Mouse (Mus musculus) left cerebral cortex, adult 11 months (tissue): Measurements from ENCODE around the gene Pcnx2.
A peak's percentile ranks its signal among the peaks of the same experiment; 100 is the strongest.

Source experiments
- DNase-seq: peaks from one replicate; pipeline ENCODE4 v3.0.0; 2022; ENCODE audit warnings: low spot score

The Pcnx2 gene

GRCm38 (mm10) chr8:125819797-125820196 is 78.3 kb downstream of the Pcnx2 start:
- DNase-seq, result peak; percentile 57

GRCm38 (mm10) chr8:125818796-125819195 is 79.3 kb downstream of the Pcnx2 start:
- no peak for DNase-seq

GRCm38 (mm10) chr8:125816742-125817141 is 81.4 kb downstream of the Pcnx2 start:
- no peak for DNase-seq

- DNase-seq, result peak; percentile 60
Observed at GRCm38 (mm10) chr8:125808826-125809225, 89.3 kb downstream of the Pcnx2 start.

GRCm38 (mm10) chr8:125807905-125808310 is 90.2 kb downstream of the Pcnx2 start:
- DNase-seq, result no peak

- no peak for DNase-seq
Observed at GRCm38 (mm10) chr8:125806459-125806858, 91.7 kb downstream of the Pcnx2 start.

GRCm38 (mm10) chr8:125796970-125797369 is 101.1 kb downstream of the Pcnx2 start:
- DNase-seq, result no peak

- DNase-seq, result no peak
Observed at GRCm38 (mm10) chr8:125795341-125795740, 102.8 kb downstream of the Pcnx2 start.

- DNase-seq, result no peak
Observed at GRCm38 (mm10) chr8:125792816-125793455, 105.2 kb downstream of the Pcnx2 start.

GRCm38 (mm10) chr8:125786886-125787285 is 111.2 kb downstream of the Pcnx2 start:
- DNase-seq, result no peak

GRCm38 (mm10) chr8:125782161-125782560 is 116.0 kb downstream of the Pcnx2 start:
- no peak for DNase-seq

- DNase-seq, result no peak
Observed at GRCm38 (mm10) chr8:125779656-125780055, 118.5 kb downstream of the Pcnx2 start.

- DNase-seq, result no peak
Observed at GRCm38 (mm10) chr8:125778919-125779318, 119.2 kb downstream of the Pcnx2 start.

GRCm38 (mm10) chr8:125777478-125778164 is 120.5 kb downstream of the Pcnx2 start:
- no peak for DNase-seq

- no peak for DNase-seq
Observed at GRCm38 (mm10) chr8:125776800-125777199, 121.3 kb downstream of the Pcnx2 start.

- DNase-seq, result no peak
Observed at GRCm38 (mm10) chr8:125776314-125776713, 121.8 kb downstream of the Pcnx2 start.

GRCm38 (mm10) chr8:125775031-125775430 is 123.1 kb downstream of the Pcnx2 start:
- DNase-seq, result no peak

- no peak for DNase-seq
Observed at GRCm38 (mm10) chr8:125773281-125773803, 124.8 kb downstream of the Pcnx2 start.

GRCm38 (mm10) chr8:125772300-125772699 is 125.8 kb downstream of the Pcnx2 start:
- no peak for DNase-seq

- DNase-seq, result no peak
Observed at GRCm38 (mm10) chr8:125768079-125768478, 130.0 kb downstream of the Pcnx2 start.

GRCm38 (mm10) chr8:125763066-125763786 is 134.9 kb downstream of the Pcnx2 start:
- DNase-seq, result no peak

- DNase-seq, result no peak
Observed at GRCm38 (mm10) chr8:125759022-125759421, 139.1 kb downstream of the Pcnx2 start.

GRCm38 (mm10) chr8:125757106-125757496 is 141.0 kb downstream of the Pcnx2 start:
- no peak for DNase-seq
